Comparison of ENCODE assay signal across 19 mouse cellular contexts in the genomic region with DNA sequence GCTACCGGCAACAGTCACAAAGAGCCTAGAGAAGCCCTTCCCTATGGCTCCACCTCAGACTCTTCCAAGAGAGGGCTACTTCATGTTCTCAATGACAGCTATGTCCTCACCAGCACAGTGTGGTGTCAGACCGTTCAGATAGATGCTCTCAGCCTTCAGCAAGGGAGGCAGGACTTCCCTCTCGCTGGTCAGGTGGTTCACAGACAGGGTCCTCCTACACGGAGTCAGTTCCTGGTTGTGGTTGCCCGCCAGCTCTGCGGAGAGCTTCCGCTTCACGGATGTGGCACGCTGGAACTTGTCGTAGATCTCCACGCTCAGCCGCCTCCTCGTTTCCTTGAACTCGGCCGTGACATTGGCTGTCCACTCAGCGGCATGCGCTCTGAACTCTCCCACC.
DNase-seq lines count a peak whose midpoint lies in the region; ATAC-seq and TF ChIP-seq lines count a peak whose summit lies in the region.
"Had no signal": no experiment of that assay in that cellular context is flagged by ENCODE, and none has a peak within 500 bp of the region (broad histone marks: within the 10 kb centered on the region; RNA-seq: fewer than 3 reads in every experiment).

No protein-coding gene starts in this region.

- peak; percentile 89 for DNase-seq in heart, adult 11 months
- DNase-seq in midbrain, embryonic 14.5 days: no peak
- DNase-seq in hindbrain, postnatal 0 days (ENCODE audit: low spot score): no peak
- no peak for DNase-seq in adrenal gland, adult 8-10 months
- DNase-seq: adrenal gland, postnatal 14 days; cerebellum, adult 18-20 months; heart, adult 2 months; kidney, adult 9 months; kidney, postnatal 36 days; lung, adult 18-20 months; lung, postnatal 36 days; right cerebral cortex, postnatal 25 days; thymus, postnatal 25 days had no signal

- no peak for ATAC-seq in heart, embryonic 12.5 days (ENCODE audit: insufficient number of reproducible peaks, low FRiP score)
- peak; percentile 43; the same call in 1 of the 2 replicates for ATAC-seq in midbrain, embryonic 13.5 days
- no peak for ATAC-seq in midbrain, embryonic 14.5 days (ENCODE audit: low FRiP score, low TSS enrichment)
- ATAC-seq in common myeloid progenitor, adult 5-6 weeks (replicated peaks; ENCODE audit: low read depth, poor library complexity, severe bottlenecking): 0 out of 2 replicates have a peak, but pooled peaks have one; percentile 18
- ATAC-seq in hindbrain, postnatal 0 days: peak; percentile 67; the same call in 1 of the 2 replicates
- ATAC-seq: inflammation-experienced regulatory T-cells, adult 6 months had no signal

- TF ChIP-seq CTCF in hindbrain, postnatal 0 days (IDR thresholded peaks at IDR 0.05; ENCODE audit: low read depth): no peak

- no peak overlapping the region for H3K9ac ChIP-seq in heart, embryonic 12.5 days
- no peak overlapping the region for H3K9ac ChIP-seq in midbrain, embryonic 13.5 days (replicated peaks)
- no peak overlapping the region for H3K9ac ChIP-seq in midbrain, embryonic 14.5 days (replicated peaks; ENCODE audit: low read length)
- H3K9ac ChIP-seq in hindbrain, postnatal 0 days (replicated peaks; ENCODE audit: low read length): no peak overlapping the region
- H3K9ac ChIP-seq: limb, embryonic 15.5 days; neural tube, embryonic 13.5 days had no signal

- no peak overlapping the region for H3K4me3 ChIP-seq in heart, embryonic 12.5 days
- H3K4me3 ChIP-seq in midbrain, embryonic 13.5 days (replicated peaks): no peak overlapping the region
- H3K4me3 ChIP-seq in midbrain, embryonic 14.5 days (replicated peaks; ENCODE audit: low read depth, low read length): no peak overlapping the region
- H3K4me3 ChIP-seq in hindbrain, postnatal 0 days (ENCODE audit: low read length): no peak overlapping the region
- H3K4me3 ChIP-seq: heart, adult 2 months; limb, embryonic 15.5 days; neural tube, embryonic 13.5 days had no signal

- 86% methylated on average over 17 of the region's 17 CpGs for WGBS in heart, embryonic 12.5 days
- 81% methylated on average over 17 of the region's 17 CpGs for WGBS in midbrain, embryonic 13.5 days
- WGBS in midbrain, embryonic 14.5 days: 91% methylated on average over 17 of the region's 17 CpGs
- 80% methylated on average over 17 of the region's 17 CpGs for WGBS in hindbrain, postnatal 0 days

- 0 out of 2 replicates have a peak, but pooled peaks cover 5% of the 10 kb centered on the region for H3K9me3 ChIP-seq in heart, embryonic 12.5 days (replicated peaks)
- no peaks in the 10 kb centered on the region for H3K9me3 ChIP-seq in midbrain, embryonic 13.5 days
- H3K9me3 ChIP-seq in midbrain, embryonic 14.5 days (ENCODE audit: control insufficient read depth, low read length): 0 out of 2 replicates have a peak, but pooled peaks cover 3% of the 10 kb centered on the region
- no peaks in the 10 kb centered on the region for H3K9me3 ChIP-seq in hindbrain, postnatal 0 days (ENCODE audit: low read length)
- H3K9me3 ChIP-seq: limb, embryonic 15.5 days; neural tube, embryonic 13.5 days had no signal

- no peaks in the 10 kb centered on the region for H3K27me3 ChIP-seq in heart, embryonic 12.5 days (replicated peaks)
- H3K27me3 ChIP-seq in midbrain, embryonic 13.5 days: no peaks in the 10 kb centered on the region
- no peaks in the 10 kb centered on the region for H3K27me3 ChIP-seq in midbrain, embryonic 14.5 days (ENCODE audit: control insufficient read depth, insufficient read depth, low read length)
- H3K27me3 ChIP-seq in hindbrain, postnatal 0 days (ENCODE audit: insufficient read depth, low read length): no peaks in the 10 kb centered on the region
- H3K27me3 ChIP-seq: limb, embryonic 15.5 days; neural tube, embryonic 13.5 days had no signal

- no peaks in the 10 kb centered on the region for H3K36me3 ChIP-seq in heart, embryonic 12.5 days
- H3K36me3 ChIP-seq in midbrain, embryonic 13.5 days: peaks cover 23% of the 10 kb centered on the region
- H3K36me3 ChIP-seq in midbrain, embryonic 14.5 days (ENCODE audit: control insufficient read depth, insufficient read depth, low read length): 0 out of 2 replicates have a peak, but pooled peaks cover 15% of the 10 kb centered on the region
- peaks cover 4% of the 10 kb centered on the region; the same call in 1 of the 2 replicates for H3K36me3 ChIP-seq in hindbrain, postnatal 0 days (ENCODE audit: insufficient read depth, low read length)
- H3K36me3 ChIP-seq: limb, embryonic 15.5 days had no signal

- peaks cover 6% of the 10 kb centered on the region; the same call in 1 of the 2 replicates for H3K4me1 ChIP-seq in heart, embryonic 12.5 days (replicated peaks)
- peaks cover 12% of the 10 kb centered on the region for H3K4me1 ChIP-seq in midbrain, embryonic 13.5 days (replicated peaks)
- H3K4me1 ChIP-seq in midbrain, embryonic 14.5 days (ENCODE audit: control insufficient read depth, insufficient read depth, low read length): no peaks in the 10 kb centered on the region
- H3K4me1 ChIP-seq in hindbrain, postnatal 0 days (ENCODE audit: insufficient read depth, low read length): 0 out of 2 replicates have a peak, but pooled peaks cover 5% of the 10 kb centered on the region
- H3K4me1 ChIP-seq: neural tube, embryonic 13.5 days had no signal

- H3K27ac ChIP-seq in heart, embryonic 12.5 days (ENCODE audit: poor library complexity, severe bottlenecking): no peak overlapping the region
- H3K27ac ChIP-seq in midbrain, embryonic 13.5 days: no peak overlapping the region
- H3K27ac ChIP-seq in midbrain, embryonic 14.5 days (replicated peaks; ENCODE audit: low read depth, low read length): no peak overlapping the region
- no peak overlapping the region for H3K27ac ChIP-seq in hindbrain, postnatal 0 days
- H3K27ac ChIP-seq: heart, adult 2 months; limb, embryonic 15.5 days; neural tube, embryonic 13.5 days had no signal

- no peak overlapping the region for H3K4me2 ChIP-seq in heart, embryonic 12.5 days
- H3K4me2 ChIP-seq in midbrain, embryonic 13.5 days (replicated peaks): no peak overlapping the region
- H3K4me2 ChIP-seq in midbrain, embryonic 14.5 days (ENCODE audit: low read length): no peak overlapping the region
- H3K4me2 ChIP-seq in hindbrain, postnatal 0 days (ENCODE audit: low read depth, low read length): no peak overlapping the region
- H3K4me2 ChIP-seq: limb, embryonic 15.5 days; neural tube, embryonic 13.5 days had no signal

Comparison
In these comparisons a context has a peak if more than half of its experiments do, and no peak if none do; other contexts are left out.
1. ATAC-seq: peak in midbrain, embryonic 13.5 days (single experiment), common myeloid progenitor, adult 5-6 weeks (single experiment) and hindbrain, postnatal 0 days (single experiment); none in heart, embryonic 12.5 days (single experiment) and midbrain, embryonic 14.5 days (single experiment).